Comparison of ENCODE assay signal across 8 mouse cellular contexts in the genomic region with DNA sequence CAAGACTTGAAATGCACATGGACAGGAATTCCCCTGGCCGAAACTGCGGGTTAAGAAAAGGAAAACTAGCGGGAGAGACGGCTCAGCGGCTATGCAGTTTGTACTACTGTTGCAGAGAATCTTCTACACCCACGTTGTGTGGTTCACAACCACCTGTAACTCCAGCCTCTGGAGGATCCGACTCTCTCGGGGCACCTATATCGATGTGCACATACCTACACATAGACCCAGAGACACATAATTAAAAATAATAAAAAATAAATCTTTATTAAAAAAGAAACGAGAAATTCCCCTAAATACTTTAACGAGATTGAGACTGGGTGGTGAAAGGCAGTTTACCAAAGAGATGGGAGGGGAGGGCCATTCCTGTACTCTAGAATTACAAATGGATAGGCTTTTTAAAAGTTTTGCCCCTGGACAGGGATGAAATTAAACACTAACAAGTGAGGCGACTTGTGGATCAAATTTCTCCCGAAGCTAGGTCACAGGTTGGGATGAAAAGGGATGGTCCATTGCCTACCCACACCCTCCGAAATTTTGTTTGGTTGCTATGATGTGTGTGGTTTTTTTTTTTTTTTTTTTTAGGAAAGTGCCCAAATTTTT. TPM values are rescaled to one million over a fixed set of nuclear protein-coding genes. Genes with fewer than 3 reads are reported as not detected.
DNase-seq lines count a peak whose midpoint lies in the region; ATAC-seq and TF ChIP-seq lines count a peak whose summit lies in the region.

No protein-coding gene starts in this region.

- H3K4me3 ChIP-seq in liver, embryonic 11.5 days (ENCODE audit: low read depth, low read length): peak overlapping the region; percentile 69
- peak overlapping the region; percentile 89 for H3K4me3 ChIP-seq in embryonic facial prominence, embryonic 13.5 days
- peak overlapping the region; percentile 66 for H3K4me3 ChIP-seq in hindbrain, embryonic 16.5 days (ENCODE audit: low read length)
- H3K4me3 ChIP-seq in midbrain, postnatal 0 days (ENCODE audit: low read depth, low read length): peak overlapping the region; percentile 82

- TF ChIP-seq CTCF in midbrain, postnatal 0 days (IDR thresholded peaks at IDR 0.05): no peak

- peak overlapping the region; percentile 82 for H3K4me2 ChIP-seq in liver, embryonic 11.5 days
- H3K4me2 ChIP-seq in embryonic facial prominence, embryonic 13.5 days: peak overlapping the region; percentile 82
- H3K4me2 ChIP-seq in hindbrain, embryonic 16.5 days (ENCODE audit: low read length): peak overlapping the region; percentile 83
- H3K4me2 ChIP-seq in midbrain, postnatal 0 days (ENCODE audit: low read depth, low read length, poor library complexity, severe bottlenecking): peak overlapping the region; percentile 75

- WGBS in liver, embryonic 11.5 days: 7% methylated on average over 14 of the region's 14 CpGs
- 3% methylated on average over 14 of the region's 14 CpGs for WGBS in embryonic facial prominence, embryonic 13.5 days
- 6% methylated on average over 14 of the region's 14 CpGs for WGBS in hindbrain, embryonic 16.5 days
- 7% methylated on average over 14 of the region's 14 CpGs for WGBS in midbrain, postnatal 0 days

- no peaks in the 10 kb centered on the region for H3K36me3 ChIP-seq in liver, embryonic 11.5 days (ENCODE audit: control insufficient read depth, insufficient read depth, low read length)
- H3K36me3 ChIP-seq in embryonic facial prominence, embryonic 13.5 days: no peaks in the 10 kb centered on the region
- H3K36me3 ChIP-seq in hindbrain, embryonic 16.5 days (ENCODE audit: control insufficient read depth, insufficient read depth, low read length): no peaks in the 10 kb centered on the region
- H3K36me3 ChIP-seq in midbrain, postnatal 0 days (ENCODE audit: insufficient read depth, low read length): no peaks in the 10 kb centered on the region

- H3K27ac ChIP-seq in liver, embryonic 11.5 days (ENCODE audit: low read depth, low read length): 0 out of 2 replicates have a peak overlapping the region, but pooled peaks have one; percentile 92
- peak overlapping the region; percentile 99 for H3K27ac ChIP-seq in embryonic facial prominence, embryonic 13.5 days
- peak overlapping the region; percentile 85 for H3K27ac ChIP-seq in hindbrain, embryonic 16.5 days (ENCODE audit: low read depth, low read length)
- H3K27ac ChIP-seq in midbrain, postnatal 0 days (ENCODE audit: low read depth, low read length): peak overlapping the region; percentile 78

- no peak for DNase-seq in liver, embryonic 11.5 days (ENCODE audit: low spot score)
- no peak for DNase-seq in liver
- no peak for DNase-seq in midbrain, postnatal 0 days (ENCODE audit: low spot score)
- no peak for DNase-seq in ovary, adult 18-20 months (ENCODE audit: low spot score)
- no peak for DNase-seq in spleen, postnatal 14 days (ENCODE audit: low spot score in 2 of 2)
- DNase-seq in thymus, postnatal 14 days: no peak

- H3K9me3 ChIP-seq in liver, embryonic 11.5 days (ENCODE audit: control insufficient read depth, low read length): no peaks in the 10 kb centered on the region
- H3K9me3 ChIP-seq in embryonic facial prominence, embryonic 13.5 days: no peaks in the 10 kb centered on the region
- no peaks in the 10 kb centered on the region for H3K9me3 ChIP-seq in hindbrain, embryonic 16.5 days (ENCODE audit: control insufficient read depth, low read length)
- no peaks in the 10 kb centered on the region for H3K9me3 ChIP-seq in midbrain, postnatal 0 days (ENCODE audit: low read length)

- no peaks in the 10 kb centered on the region for H3K4me1 ChIP-seq in liver, embryonic 11.5 days (replicated peaks; ENCODE audit: control insufficient read depth, insufficient read depth, low read length)
- peaks cover 26% of the 10 kb centered on the region for H3K4me1 ChIP-seq in embryonic facial prominence, embryonic 13.5 days
- H3K4me1 ChIP-seq in hindbrain, embryonic 16.5 days (ENCODE audit: control insufficient read depth, insufficient read depth, low read depth, low read length): peaks cover 13% of the 10 kb centered on the region
- H3K4me1 ChIP-seq in midbrain, postnatal 0 days (ENCODE audit: insufficient read depth, low read length): no peaks in the 10 kb centered on the region; the same call in 1 of the 2 replicates

- no peak for ATAC-seq in liver, embryonic 11.5 days (replicated peaks; ENCODE audit: low FRiP score)
- ATAC-seq in embryonic facial prominence, embryonic 13.5 days (ENCODE audit: insufficient number of reproducible peaks, insufficient read depth, low FRiP score, low TSS enrichment, low read depth): no peak
- ATAC-seq in hindbrain, embryonic 16.5 days: peak; percentile 32
- ATAC-seq in midbrain, postnatal 0 days (ENCODE audit: low FRiP score): no peak

- H3K27me3 ChIP-seq in liver, embryonic 11.5 days (replicated peaks; ENCODE audit: control insufficient read depth, insufficient read depth, low read length): peaks cover 55% of the 10 kb centered on the region
- 0 out of 2 replicates have a peak, but pooled peaks cover 3% of the 10 kb centered on the region for H3K27me3 ChIP-seq in embryonic facial prominence, embryonic 13.5 days
- peaks cover 2% of the 10 kb centered on the region; the same call in 1 of the 2 replicates for H3K27me3 ChIP-seq in hindbrain, embryonic 16.5 days (replicated peaks; ENCODE audit: control insufficient read depth, insufficient read depth, low read length)
- no peaks in the 10 kb centered on the region for H3K27me3 ChIP-seq in midbrain, postnatal 0 days (ENCODE audit: insufficient read depth, low read length)

- no peak overlapping the region for H3K9ac ChIP-seq in liver, embryonic 11.5 days (ENCODE audit: low read depth, low read length)
- peak overlapping the region; percentile 99 for H3K9ac ChIP-seq in embryonic facial prominence, embryonic 13.5 days
- H3K9ac ChIP-seq in hindbrain, embryonic 16.5 days (ENCODE audit: low read depth, low read length): peak overlapping the region; percentile 81
- H3K9ac ChIP-seq in midbrain, postnatal 0 days (replicated peaks; ENCODE audit: low read length, poor library complexity, severe bottlenecking): peak overlapping the region; percentile 74

RNA-seq across cellular contexts. Expression of a gene that starts 0.4 kb away (rescaled TPM):
- 20.8 and 21.7 TPM in 2 replicates for polyA plus RNA-seq in liver, embryonic 11.5 days (2014; fragmentation: Nextera tagmentation; extraction: Ambion mirVana)
- 75.7 and 81.9 TPM in 2 replicates for polyA plus RNA-seq in embryonic facial prominence, embryonic 13.5 days (2015; fragmentation: Nextera tagmentation; extraction: Ambion mirVana)
- polyA plus RNA-seq in hindbrain, embryonic 16.5 days (2015; fragmentation: Nextera tagmentation; extraction: Ambion mirVana): 27.6 and 29.8 TPM in 2 replicates
- total RNA-seq in midbrain, postnatal 0 days (2014; rRNA removed): 18.1 and 18.8 TPM in 2 replicates
- polyA plus RNA-seq in midbrain, postnatal 0 days (2015; fragmentation: Nextera tagmentation; extraction: Ambion mirVana): 14.8 and 17.8 TPM in 2 replicates

RNA-seq across cellular contexts. Expression of a gene that starts 15.8 kb away (rescaled TPM):
- polyA plus RNA-seq in liver, embryonic 11.5 days (2014; fragmentation: Nextera tagmentation; extraction: Ambion mirVana): not detected in 2 replicates
- polyA plus RNA-seq in embryonic facial prominence, embryonic 13.5 days (2015; fragmentation: Nextera tagmentation; extraction: Ambion mirVana): not detected in 2 replicates
- 14.9 and 19.5 TPM in 2 replicates for polyA plus RNA-seq in hindbrain, embryonic 16.5 days (2015; fragmentation: Nextera tagmentation; extraction: Ambion mirVana)
- 12.3 and 12.8 TPM in 2 replicates for total RNA-seq in midbrain, postnatal 0 days (2014; rRNA removed)
- polyA plus RNA-seq in midbrain, postnatal 0 days (2015; fragmentation: Nextera tagmentation; extraction: Ambion mirVana): 13.1 and 15.3 TPM in 2 replicates

RNA-seq across cellular contexts. Expression of a gene that starts 58.6 kb away (rescaled TPM):
- 1.4 and 2.0 TPM in 2 replicates for polyA plus RNA-seq in liver, embryonic 11.5 days (2014; fragmentation: Nextera tagmentation; extraction: Ambion mirVana)
- 13.8 and 14.4 TPM in 2 replicates for polyA plus RNA-seq in embryonic facial prominence, embryonic 13.5 days (2015; fragmentation: Nextera tagmentation; extraction: Ambion mirVana)
- 23.6 and 27.7 TPM in 2 replicates for polyA plus RNA-seq in hindbrain, embryonic 16.5 days (2015; fragmentation: Nextera tagmentation; extraction: Ambion mirVana)
- 43.8 and 46.9 TPM in 2 replicates for total RNA-seq in midbrain, postnatal 0 days (2014; rRNA removed)
- 21.5 and 22.3 TPM in 2 replicates for polyA plus RNA-seq in midbrain, postnatal 0 days (2015; fragmentation: Nextera tagmentation; extraction: Ambion mirVana)

Comparison
In these comparisons a context has a peak if more than half of its experiments do, and no peak if none do; other contexts are left out.
1. RNA of a gene that starts 15.8 kb away (polyA plus RNA-seq): 14.9 to 19.5 TPM in hindbrain, embryonic 16.5 days and 13.1 to 15.3 TPM in midbrain, postnatal 0 days; not detected in embryonic facial prominence, embryonic 13.5 days and not detected in liver, embryonic 11.5 days; every median in the first group is over 10 times any median in the second.
2. Peak in every context shown above with its lines, with median percentiles within 50 percentile points of each other: H3K27ac ChIP-seq, H3K4me2 ChIP-seq and H3K4me3 ChIP-seq.